8 mouse cellular contexts compared by ENCODE assay signal in genomic region chr16:16526097-16526740, GRCm38 (mm10).
DNase-seq lines count a peak whose midpoint lies in the region; ATAC-seq and TF ChIP-seq lines count a peak whose summit lies in the region.

No protein-coding gene starts in this region.

- no peak for TF ChIP-seq CTCF in layer of hippocampus, adult 2 months (conservative IDR thresholded peaks at IDR 0.05)

- ATAC-seq in megakaryocyte-erythroid progenitor cell, adult 5-6 weeks (replicated peaks; ENCODE audit: low FRiP score, low TSS enrichment, poor library complexity, severe bottlenecking) = no peak
- ATAC-seq in granulocyte monocyte progenitor cell, adult 5-6 weeks (replicated peaks; ENCODE audit: poor library complexity, severe bottlenecking) = no peak
- no peak for ATAC-seq in frontal cortex, adult (ENCODE audit: low TSS enrichment)

- DNase-seq in layer of hippocampus, adult 2 months (ENCODE audit: low spot score in 2 of 2) = no peak
- no peak for DNase-seq in layer of hippocampus, adult 11-12 months (ENCODE audit: low spot score)
- peak; percentile 21 for DNase-seq in adrenal gland, adult 8-10 months
- peak; percentile 25 to 55 for DNase-seq in heart, adult 18-20 months
- peak; percentile 21 to 36 for DNase-seq in kidney, postnatal 4 days

- H3K4me3 ChIP-seq in layer of hippocampus, adult 2 months = peak overlapping the region; percentile 29; the same call in 1 of the 2 replicates

- H3K27ac ChIP-seq in layer of hippocampus, adult 2 months = peak overlapping the region; percentile 73

Comparison
In these comparisons a context has a peak if more than half of its experiments do, and no peak if none do; other contexts are left out.
1. DNase-seq: peak in adrenal gland, adult 8-10 months (single experiment), heart, adult 18-20 months (2 of 2) and kidney, postnatal 4 days (2 of 2); none in layer of hippocampus, adult 2 months (0 of 2) and layer of hippocampus, adult 11-12 months (single experiment).